Mouse (Mus musculus): ENCODE data around the gene Pald1.

Pald1 gene

DNA sequence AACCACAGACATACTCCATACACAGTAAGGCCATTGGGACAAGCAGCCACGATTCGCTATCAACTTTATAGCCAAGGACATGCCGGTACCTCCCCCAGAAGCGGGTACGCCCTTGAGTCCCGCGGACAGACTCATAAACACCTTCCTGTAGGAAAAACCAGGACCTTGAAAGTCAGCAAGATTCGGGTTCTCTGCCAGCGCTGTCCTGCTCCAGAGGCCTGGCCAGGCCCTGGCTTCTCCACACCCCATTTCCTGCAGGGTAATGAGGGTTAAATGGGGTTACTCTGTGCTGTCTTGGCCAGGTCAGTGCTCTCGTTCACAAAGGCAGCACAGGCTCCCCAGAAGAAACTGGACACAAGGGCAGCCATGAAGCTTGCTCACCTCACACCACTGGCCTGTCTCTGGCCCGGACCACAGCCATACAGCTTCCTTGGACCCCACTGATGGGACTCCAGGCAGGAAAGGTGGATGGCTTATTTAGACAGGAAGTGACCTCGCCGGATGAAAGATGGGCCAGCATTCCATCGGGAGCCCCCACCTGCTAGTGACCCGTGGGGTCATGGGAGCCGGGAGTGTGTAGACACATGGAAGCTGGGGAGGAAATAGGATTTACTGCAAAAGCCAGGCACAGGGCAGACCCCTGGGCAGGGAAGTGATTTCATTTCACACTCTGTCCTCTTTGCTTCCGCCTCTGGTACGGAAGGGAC lies 12.9 kb downstream of the Pald1 start:
- no peak for DNase-seq (ENCODE audit: low spot score in 2 of 2)

DNA sequence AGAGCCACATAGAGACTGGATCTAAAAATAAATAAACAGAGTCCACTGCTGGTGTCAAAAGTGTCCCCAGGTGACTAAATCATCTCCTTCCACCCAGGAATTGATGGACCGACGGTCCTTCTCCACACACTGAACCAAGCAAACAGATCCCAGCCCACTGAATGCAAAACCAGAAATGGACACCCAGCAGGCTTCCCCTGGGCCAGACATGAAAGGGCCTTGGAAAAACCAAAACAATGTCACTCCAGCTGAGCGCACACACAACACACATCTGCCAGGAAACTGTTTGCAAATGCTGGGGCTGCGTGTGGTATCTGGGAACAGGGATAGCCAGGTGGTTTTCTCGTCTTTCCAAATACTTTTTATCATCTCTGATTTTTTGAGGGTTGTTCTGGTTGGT lies 13.6 kb downstream of the Pald1 start:
- no peak for DNase-seq (ENCODE audit: low spot score in 2 of 2)

DNA sequence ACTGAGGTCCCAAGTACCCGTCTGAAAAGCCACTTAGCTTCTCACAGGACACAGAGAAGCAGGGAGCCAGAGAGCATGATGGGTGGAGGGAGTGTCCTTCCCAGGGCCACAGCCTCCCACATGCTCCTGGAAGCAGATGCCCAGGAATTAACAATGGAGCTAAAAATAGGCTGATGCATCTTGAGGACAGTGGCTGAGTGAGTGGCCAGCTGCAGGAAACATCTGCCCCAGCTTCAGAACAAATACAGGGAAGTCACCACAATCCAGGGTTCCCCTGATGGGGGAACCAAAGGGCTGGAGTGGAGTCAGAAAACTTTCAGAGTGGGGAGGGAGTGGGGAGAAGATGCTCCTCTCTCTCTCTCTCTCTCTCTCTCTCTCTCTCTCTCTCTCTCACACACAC lies 17.4 kb downstream of the Pald1 start:
- no peak for DNase-seq (ENCODE audit: low spot score in 2 of 2)

DNA sequence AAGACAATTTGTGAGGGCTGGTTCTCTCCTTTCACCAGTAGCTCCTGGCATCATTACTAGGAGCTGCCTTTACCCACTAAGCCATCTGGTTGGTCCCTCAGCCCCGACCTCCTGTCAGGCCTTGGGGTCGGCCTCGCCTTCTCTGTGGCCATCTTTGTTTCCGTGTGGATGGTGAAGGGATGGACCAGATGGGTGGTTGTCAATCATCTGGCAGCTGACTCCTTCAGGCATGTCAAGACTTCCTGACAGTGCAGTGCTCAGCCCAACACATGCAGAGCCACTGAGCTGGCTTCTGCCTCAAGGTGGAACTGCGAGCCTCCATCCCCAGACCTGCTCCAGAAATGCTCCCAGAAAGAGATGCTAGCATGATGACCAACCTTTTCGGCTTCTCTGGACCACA lies 18.9 kb downstream of the Pald1 start:
- DNase-seq (ENCODE audit: low spot score in 2 of 2) = no peak

DNA sequence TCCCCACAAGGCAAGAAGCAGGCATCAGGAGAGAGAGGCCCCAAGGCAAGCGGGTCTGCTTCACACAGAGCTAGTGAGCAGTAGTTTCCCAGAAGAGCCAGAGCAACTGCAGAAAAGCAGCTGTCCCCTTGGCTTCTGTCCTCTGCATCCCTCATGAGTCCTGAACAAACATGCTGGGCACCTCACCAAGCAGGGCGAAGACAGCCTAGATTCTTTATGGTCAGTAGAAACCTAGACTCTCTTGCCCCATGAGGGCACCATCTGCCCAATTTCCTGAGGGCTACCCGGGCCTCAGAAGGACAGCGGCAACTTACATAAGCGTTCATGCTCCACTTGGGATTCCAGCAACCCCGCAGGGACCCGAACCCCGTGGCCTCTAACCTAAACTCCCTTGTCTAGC lies 20.3 kb downstream of the Pald1 start:
- no peak for DNase-seq (ENCODE audit: low spot score in 2 of 2)

DNA sequence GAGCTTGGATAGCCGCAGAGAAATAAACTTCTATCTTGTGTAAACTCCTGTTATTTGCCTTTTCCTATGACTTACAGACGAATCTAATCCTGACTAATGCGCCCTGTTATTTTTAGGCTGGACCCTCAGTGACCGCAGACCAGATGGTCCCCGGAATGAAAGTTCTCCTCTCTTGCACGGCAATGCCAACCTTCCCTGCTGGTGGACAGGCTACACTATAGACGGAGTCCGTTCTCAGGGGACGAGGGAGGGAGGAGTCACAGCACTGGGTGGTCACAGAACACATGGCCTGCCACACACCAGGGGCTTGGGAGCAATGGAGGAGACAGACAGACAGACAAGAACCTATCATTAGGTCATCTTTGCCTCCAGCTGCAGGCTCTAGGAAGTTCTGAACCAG lies 20.8 kb downstream of the Pald1 start:
- no peak for DNase-seq (ENCODE audit: low spot score in 2 of 2)

DNA sequence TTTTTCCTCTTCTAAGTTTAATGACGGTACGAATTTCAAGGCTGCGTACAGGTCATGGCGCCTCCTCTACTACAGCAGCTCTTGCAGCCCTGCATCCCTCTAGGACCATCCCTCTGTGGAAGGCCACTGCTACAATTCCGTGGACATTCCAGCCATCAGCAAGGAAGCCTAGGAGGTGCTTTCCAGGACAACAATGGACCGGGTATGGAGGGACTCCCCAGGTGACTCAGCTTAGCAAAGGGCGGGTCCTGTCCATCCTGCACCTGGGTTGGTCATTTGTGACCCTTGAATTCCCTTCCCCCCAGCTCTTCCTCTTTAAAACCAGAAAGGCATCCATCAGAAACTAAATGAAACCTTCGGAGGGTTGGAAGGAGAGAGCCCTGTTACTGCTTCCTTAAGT lies 22.7 kb downstream of the Pald1 start:
- DNase-seq (ENCODE audit: low spot score in 2 of 2) = no peak

DNA sequence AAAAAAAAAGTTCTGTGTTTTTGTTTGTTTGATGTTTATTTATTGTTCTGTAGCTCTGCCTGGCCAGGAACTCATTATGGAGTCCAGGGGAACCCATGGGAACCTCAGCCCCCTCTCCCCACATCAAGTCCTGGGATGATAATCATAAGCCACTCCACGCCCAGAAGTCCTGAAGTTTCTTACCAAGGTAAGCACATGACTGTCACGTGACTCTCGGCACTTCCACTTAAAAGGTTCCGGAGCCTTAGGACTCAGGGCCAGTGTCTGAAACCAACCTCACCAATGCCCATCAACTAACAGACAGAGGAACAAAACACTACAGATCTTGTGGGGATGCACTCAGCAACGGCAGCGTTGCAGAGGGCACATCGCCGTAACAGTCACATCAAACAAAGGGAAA lies 23.9 kb downstream of the Pald1 start:
- no peak for DNase-seq (ENCODE audit: low spot score in 2 of 2)

DNA sequence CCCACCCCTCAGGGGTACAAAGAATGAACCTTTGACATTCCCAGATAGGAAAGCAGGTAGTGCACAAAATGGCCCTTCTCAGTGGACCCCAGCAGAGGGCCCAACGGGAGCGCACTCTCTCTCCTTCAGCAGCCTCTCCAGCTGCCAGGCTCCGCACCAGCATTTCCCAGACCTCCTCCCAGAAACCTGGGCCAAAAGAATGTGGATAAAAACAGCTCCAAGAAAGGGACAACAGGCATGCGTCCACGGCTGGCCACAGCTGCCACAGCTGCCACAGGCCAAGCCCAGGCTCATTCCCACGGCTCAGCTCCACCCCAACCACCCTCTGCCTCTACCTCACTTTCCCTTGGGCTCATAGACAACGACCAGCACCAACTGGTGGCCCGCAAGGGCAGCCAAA lies 25.7 kb downstream of the Pald1 start:
- DNase-seq (ENCODE audit: low spot score in 2 of 2) = no peak

DNA sequence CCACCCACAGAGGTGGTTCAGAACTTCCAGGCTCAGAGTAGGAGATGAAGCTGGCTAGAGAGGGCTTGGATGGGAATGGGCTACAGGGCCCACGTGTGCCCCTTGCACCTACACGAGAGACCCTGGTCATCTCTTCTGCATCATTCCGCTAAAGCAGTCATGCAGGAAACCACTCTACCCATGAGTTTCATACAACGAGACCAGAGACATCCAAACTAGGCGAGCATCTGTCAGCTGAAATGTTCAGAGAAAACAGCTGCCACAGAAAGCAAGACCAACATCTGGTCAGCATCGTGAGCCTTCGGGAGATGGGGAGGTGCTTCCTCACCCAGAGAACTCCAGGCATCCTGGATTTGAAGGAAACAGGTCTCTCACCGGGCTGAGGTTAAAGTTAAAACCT lies 26.8 kb downstream of the Pald1 start:
- DNase-seq (ENCODE audit: low spot score in 2 of 2) = no peak

DNA sequence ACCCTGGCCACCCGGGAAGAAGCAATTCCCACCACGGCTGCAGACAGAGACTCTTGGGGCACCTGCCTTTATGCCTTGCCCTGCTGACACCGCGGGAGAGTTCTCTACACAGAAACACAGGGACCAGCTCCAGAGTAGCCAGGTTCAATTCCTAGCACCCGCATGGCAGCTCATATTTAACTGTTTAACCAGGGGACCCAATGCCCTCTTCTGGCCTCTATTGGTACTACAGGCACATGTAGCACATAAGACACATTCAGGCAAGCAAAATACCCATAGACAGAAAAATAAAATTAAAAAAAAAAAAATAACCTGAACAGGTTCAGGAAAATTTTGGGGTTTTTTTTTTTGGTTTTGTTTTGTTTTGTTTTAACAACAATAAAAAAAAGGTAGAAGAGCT lies 27.2 kb downstream of the Pald1 start:
- no peak for DNase-seq (ENCODE audit: low spot score in 2 of 2)

DNA sequence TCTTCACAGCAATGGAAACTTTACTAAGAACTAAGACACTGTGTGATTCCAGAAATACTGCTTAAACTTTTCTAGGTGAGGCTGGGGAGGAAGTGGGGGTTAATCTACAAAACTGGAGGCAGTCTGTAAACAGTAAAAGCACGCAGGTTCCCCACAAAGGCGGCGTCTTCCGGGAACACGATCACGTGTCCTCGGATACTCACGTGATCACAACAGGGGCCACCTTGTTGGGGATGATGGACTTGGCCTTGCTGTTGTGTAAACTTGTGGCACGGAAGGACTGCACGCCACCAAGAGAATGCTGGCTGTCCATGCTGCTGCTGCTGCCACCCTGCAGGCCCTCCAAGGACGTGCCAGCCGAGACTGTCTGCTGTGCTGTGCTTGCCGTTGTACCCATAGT lies 27.7 kb downstream of the Pald1 start:
- DNase-seq (ENCODE audit: low spot score in 2 of 2) = no peak

DNA sequence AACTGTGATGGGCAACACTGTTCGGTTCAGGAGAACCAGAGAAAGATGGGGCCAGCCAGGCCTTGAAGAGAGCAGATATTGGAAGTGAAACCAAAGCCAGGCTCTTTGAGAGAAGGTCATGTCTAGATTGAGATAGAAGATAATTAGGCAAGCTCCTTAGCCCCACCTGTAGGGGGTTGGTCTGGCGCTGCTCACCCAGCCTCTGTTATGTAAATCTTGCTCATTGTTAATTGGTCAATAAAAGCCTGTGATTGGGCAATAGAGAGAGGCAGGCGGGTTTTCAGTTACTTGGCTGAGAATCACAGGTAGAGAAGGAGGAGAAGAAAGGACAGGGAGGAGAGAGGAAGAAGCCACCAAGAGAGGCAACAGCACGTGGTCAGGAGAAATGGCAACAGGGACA lies 32.1 kb downstream of the Pald1 start:
- DNase-seq (ENCODE audit: low spot score in 2 of 2) = no peak

DNA sequence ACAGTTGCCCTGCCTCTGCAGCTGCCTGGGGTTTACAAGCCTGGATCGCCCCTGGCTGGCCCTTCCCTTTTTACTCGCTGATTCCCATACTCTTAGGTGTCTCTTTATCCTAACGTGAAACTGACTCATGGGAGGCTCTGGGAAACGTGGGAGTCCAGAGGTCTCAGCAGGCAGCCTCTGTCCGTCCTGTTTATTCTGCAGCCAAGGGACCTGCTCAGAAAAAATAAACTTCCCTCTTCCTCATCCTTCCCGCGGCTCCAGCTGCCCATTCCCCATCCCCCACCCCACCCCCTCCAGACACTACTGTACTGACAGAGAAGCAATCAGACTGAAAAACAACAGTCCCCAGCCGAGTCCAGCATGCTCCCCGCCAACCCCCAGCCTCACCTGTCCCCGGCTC lies 37.0 kb downstream of the Pald1 start:
- no peak for DNase-seq (ENCODE audit: low spot score in 2 of 2)

DNA sequence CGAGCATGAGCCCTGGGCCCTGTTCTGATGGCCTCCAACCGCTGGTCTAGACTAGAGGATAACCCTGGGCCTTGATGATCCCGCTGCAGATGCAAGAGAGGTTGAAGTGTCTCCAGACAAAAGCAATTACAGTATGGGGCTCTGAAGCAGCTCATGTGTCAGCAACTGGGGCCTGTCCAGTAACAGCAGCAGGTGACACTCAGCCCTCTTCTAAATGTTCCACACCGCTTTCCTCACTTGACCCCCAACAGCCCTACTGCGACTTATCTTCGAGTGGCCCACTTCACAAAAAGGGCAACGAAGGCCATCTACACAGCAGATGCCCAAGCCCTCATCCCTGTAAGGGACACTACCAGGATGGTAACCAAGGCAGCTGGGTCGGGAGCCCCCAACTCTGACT lies 38.2 kb downstream of the Pald1 start:
- no peak for DNase-seq (ENCODE audit: low spot score in 2 of 2)

DNA sequence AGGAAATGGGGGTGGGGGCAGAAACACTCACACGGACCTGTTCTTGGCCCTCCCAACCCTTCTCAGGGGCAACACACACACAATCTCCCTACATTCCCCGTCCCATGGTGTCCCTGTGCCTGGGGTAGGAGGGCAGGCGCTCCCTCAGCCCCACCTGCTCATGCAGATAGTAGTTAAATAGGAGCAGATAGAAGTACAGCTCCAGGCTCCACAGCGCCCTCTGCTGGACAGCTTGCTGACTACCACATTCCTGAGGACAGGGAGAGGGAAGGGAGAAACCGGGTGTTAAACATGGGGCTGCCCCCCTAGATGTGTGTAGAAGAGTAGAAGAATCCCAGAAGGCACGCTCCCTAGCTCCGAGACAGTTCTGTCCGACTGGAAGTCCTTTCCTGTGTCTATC lies 39.4 kb downstream of the Pald1 start:
- DNase-seq (ENCODE audit: low spot score in 2 of 2) = peak; percentile 39 to 67

DNA sequence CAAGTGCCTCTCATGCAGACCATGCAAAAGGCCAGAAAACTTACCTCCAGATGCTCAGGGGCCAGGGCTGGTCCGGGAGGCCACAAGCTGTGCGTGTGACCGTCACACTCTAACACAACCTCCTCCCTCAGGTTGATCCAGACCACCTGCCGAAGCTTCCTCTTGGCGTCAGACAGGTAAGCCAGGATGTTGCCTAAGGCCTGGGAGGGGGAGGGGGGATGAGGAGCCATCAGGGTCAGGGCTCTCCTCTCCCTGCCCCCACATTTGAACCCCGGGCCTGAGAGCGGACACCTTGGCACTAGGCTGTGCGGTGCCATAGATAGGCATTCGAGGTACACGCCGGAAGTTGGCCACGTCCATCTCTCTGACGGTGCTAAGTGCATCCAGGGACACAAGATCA lies 40.6 kb downstream of the Pald1 start:
- no peak for DNase-seq (ENCODE audit: low spot score in 2 of 2)

DNA sequence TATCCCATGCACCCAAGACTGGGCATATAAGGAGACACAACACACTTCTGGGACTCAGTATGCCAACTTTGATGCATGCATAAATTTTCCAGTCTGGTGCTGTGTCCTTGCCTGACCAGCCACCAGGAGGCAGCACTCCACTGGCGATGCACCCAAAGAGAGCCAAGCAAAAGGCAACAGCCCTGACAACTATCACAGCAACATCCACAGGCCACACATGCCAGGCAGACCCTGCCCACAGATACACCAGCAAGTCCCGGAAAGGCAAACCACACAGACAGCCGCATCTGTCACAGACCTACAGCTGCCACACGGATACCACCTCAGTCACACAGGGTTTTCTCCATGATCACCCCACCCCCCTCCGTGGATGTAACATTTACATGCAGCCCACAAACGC lies 41.8 kb downstream of the Pald1 start:
- DNase-seq (ENCODE audit: low spot score in 2 of 2) = peak; percentile 67 to 87

DNA sequence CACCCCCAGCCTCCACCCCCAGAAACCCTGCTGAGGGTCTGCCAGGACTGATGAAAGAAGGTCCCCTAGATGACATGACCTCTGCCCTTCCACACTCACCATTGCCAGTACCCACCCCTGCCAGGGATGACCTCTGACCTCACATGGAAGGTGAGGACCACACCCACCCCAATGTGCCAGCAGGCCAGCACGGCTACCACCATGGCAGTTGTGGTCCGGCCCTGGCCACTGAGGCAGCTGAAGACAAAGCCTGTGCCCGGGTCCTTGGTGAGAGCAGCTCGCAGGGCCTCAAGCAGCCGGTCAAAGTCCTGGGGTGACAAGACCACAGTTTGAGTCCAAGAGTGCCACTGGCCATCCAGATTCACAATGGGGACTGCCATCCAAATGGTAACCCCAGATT lies 42.3 kb downstream of the Pald1 start:
- no peak for DNase-seq (ENCODE audit: low spot score in 2 of 2)

DNA sequence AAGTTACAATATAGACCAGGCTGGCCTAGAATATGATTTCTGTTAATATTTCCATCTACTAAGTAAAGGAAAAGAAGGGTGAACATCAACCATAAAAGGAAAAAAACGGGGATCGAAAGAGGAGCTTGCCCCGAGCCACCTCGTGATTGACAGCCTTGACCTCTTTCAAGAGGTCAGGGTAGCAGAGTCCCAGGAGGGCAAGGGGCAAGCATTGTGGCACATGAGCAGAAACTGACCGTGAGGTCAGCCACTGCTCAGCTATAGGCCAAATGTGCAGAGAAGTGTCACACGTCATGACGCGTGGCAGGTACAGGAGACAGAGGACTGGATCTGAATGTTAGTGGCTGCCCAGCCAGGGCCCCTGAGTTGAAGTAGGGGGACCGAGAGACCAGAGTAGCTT lies 43.1 kb downstream of the Pald1 start:
- DNase-seq (ENCODE audit: low spot score in 2 of 2) = no peak

DNA sequence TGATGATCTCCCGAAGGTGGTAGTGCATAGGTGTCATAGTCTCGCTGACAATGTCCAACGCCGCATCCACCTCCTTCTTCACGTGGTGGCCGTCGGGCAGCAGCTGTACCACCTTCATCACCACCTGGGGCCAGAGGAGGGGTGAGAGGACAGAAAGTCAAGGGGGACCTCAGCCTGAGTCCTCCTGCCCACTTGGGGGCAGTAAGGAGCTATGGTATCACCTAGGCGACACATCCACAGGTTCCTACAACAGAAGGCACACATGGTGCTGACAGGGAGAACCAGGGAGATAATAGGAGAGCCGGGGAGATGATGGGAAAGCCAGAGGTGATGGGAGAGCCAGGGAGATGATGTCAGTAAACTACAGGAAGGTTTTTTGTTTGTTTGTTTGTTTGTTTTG lies 44.1 kb downstream of the Pald1 start:
- no peak for DNase-seq (ENCODE audit: low spot score in 2 of 2)

DNA sequence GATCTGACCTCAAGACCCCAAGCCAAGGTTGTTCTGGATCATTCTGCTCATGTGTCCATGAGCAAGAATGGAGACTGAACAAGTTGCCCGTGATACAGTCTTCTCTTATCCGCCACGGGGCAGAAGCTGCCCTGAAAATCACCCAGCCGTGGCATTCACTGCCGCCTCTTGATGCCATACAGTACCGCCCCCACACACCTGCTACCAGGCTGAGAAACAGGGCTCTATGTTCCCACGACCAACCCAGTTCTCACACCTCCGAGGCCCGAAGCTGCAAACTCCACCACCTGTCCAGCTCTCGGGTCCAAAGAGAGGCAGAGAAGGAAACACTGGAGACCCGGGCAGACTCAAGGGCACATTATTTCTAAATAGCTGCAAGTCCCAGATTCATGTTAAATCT lies 45.7 kb downstream of the Pald1 start:
- DNase-seq (ENCODE audit: low spot score in 2 of 2) = no peak

DNA sequence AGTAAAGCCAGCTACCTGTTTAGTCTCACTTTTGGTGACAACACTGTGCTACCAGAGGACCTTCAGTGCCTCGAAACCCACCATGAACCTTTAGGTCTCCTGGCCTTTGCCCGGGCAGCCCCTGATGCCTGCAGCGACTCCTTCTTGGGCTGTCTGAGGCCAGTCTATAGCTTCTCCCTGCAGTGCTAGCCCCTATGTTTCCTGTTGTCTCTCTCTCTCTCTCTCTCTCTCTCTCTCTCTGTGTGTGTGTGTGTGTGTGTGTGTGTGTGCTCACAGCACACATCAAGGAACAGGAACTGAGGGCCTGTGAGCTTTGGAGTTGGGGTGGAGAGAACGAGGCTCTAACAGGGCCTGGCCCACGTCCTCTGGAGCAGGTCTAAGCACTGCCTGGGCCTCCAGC lies 46.7 kb downstream of the Pald1 start:
- no peak for DNase-seq (ENCODE audit: low spot score in 2 of 2)

DNA sequence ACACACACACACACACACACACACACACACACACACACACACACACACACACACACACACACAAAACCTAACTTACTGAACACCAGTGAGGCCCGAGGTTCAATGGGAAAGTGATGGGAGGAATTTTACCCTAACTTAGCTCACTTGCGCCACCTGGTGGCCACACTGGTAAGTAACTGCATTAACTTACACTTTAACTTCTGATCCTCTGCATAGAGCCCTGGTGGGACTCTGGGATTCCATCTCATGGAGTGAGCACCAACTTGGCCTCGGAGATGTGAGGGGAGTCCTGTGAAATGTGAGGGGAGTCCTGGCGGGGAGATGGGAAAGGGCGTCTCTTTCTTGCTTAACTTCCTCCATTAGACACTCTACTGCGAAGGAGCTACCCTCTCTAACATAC lies 47.2 kb downstream of the Pald1 start:
- DNase-seq (ENCODE audit: low spot score in 2 of 2) = peak; percentile 73 to 90

DNA sequence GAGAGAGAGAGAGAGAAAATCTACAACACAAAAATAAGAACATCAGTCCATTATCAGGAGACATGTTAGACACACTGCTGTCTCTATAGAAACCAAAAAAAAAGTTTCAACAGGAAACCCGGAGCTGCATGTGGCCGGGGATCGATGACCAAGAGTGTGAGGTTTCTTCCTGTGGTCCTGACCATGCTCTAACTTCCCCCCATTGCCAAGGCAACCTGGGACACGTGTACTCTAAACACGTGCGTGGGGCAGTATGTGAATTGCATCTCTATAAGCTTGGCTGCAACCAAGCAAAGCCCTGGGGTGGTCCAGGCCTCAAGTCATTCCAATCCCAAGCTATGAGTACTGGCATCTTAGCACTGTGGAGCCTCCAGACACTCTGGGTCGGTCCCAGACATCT lies 48.8 kb downstream of the Pald1 start:
- DNase-seq (ENCODE audit: low spot score in 2 of 2) = no peak

Measured in cerebellum, postnatal 4 days (tissue).